Mouse (Mus musculus) forebrain, embryonic 11.5 days (tissue): Measurements from ENCODE around the gene Ccdc27. TPM values are rescaled to one million over a fixed set of nuclear protein-coding genes. Genes with fewer than 3 reads are reported as not detected.

ENCODE experiments used
- ATAC-seq: fragments of 200-750 bp; cut with Nextera tagmentation; replicated peaks from 2 replicates; pipeline ENCODE4 v1.8.0; 2017; ENCODE audit warnings: moderate TSS enrichment; ENCODE audit not compliant: low FRiP score
- DNase-seq: peaks from one replicate; pipeline ENCODE4 v3.0.0-alpha.2; 2017; ENCODE audit warnings: low spot score
- H3K27ac ChIP-seq: fragments of 300-500 bp; sonication (generic); 2 replicates; pipeline ENCODE4 v1.5.1; 2014; ENCODE audit warnings: low read depth, low read length
- H3K27me3 ChIP-seq: fragments of 300-500 bp; sonication (generic); 2 replicates; pipeline ENCODE4 v1.6.1; 2014; ENCODE audit warnings: mild to moderate bottlenecking, low read length, mixed read lengths; ENCODE audit not compliant: control insufficient read depth, insufficient read depth
- H3K36me3 ChIP-seq: fragments of 300-500 bp; sonication (generic); 2 replicates; pipeline ENCODE4 v1.6.1; 2014; ENCODE audit warnings: mild to moderate bottlenecking, low read length, moderate library complexity, mixed read lengths; ENCODE audit not compliant: control insufficient read depth, insufficient read depth
- H3K4me1 ChIP-seq: fragments of 300-500 bp; sonication (generic); replicated peaks from 2 replicates; pipeline ENCODE4 v1.6.1; 2014; ENCODE audit warnings: low read length, mixed read lengths; ENCODE audit not compliant: control insufficient read depth, insufficient read depth
- H3K4me2 ChIP-seq: fragments of 300-500 bp; sonication (generic); 2 replicates; pipeline ENCODE4 v1.6.1; 2014; ENCODE audit warnings: low read depth, mild to moderate bottlenecking, low read length, moderate library complexity, mixed read lengths; ENCODE audit not compliant: severe bottlenecking
- H3K4me3 ChIP-seq: fragments of 300-500 bp; sonication (generic); 2 replicates; pipeline ENCODE4 v1.5.1; 2014; ENCODE audit warnings: low read depth, low read length
- H3K9ac ChIP-seq: fragments of 300-500 bp; sonication (generic); 2 replicates; pipeline ENCODE4 v1.6.1; 2014; ENCODE audit warnings: low read length
- H3K9me3 ChIP-seq: fragments of 300-500 bp; sonication (generic); 2 replicates; pipeline ENCODE4 v1.6.1; 2016; ENCODE audit warnings: low read length, mixed read lengths; ENCODE audit not compliant: control insufficient read depth
- WGBS: fragments of 180-500 bp; shearing (Covaris S2); extraction: QIAGEN DNeasy Blood & Tissue Kit; methylation state at CpG from one replicate; pipeline ENCODE4 v1.1.7; 2014; 5-methylcytosine and 5-hydroxymethylcytosine counted together
- polyA plus RNA-seq: library from polyadenylated mRNA; unstranded; fragments of >200 nt; fragmentation: Nextera tagmentation; extraction: Ambion mirVana; gene quantifications from 2 replicates; pipeline ENCODE4 v1.2.1, GENCODE M21; 2014

Ccdc27 gene
- polyA plus RNA-seq, 1 experiment from 2014 or later: not detected

- WGBS: 83% methylated on average over 4 of the region's 4 CpGs
- Histone ChIP-seq H3K27me3 (no peaks in the 10 kb centered on the region), H3K9me3 (no peaks in the 10 kb centered on the region), H3K27ac (no peak overlapping the region), H3K4me1 (peaks cover 5% of the 10 kb centered on the region; the same call in 1 of the 2 replicates), H3K9ac (no peak overlapping the region), H3K4me3 (no peak overlapping the region), H3K4me2 (no peak overlapping the region), H3K36me3 (no peaks in the 10 kb centered on the region)
- ATAC-seq (no peak), DNase-seq (no peak)
These were observed 34.7 kb downstream of the Ccdc27 start for GRCm38 (mm10) chr4:154007759-154008158.

- ATAC-seq (no peak), DNase-seq (no peak)
- H3K27me3 ChIP-seq: no peaks in the 10 kb centered on the region
- no peaks in the 10 kb centered on the region for H3K9me3 ChIP-seq
- H3K36me3 ChIP-seq: no peaks in the 10 kb centered on the region
- no peaks in the 10 kb centered on the region for H3K4me1 ChIP-seq
- H3K27ac ChIP-seq: no peak overlapping the region
- WGBS: 82% methylated on average over 6 of the region's 6 CpGs
- no peak overlapping the region for H3K4me3 ChIP-seq
- H3K9ac ChIP-seq: no peak overlapping the region
- H3K4me2 ChIP-seq: no peak overlapping the region
These were observed 36.2 kb downstream of the Ccdc27 start for GRCm38 (mm10) chr4:154006264-154006663.

GRCm38 (mm10) chr4:154005488-154005887 lies 37.0 kb downstream of the Ccdc27 start:
- Histone ChIP-seq H3K4me2 (no peak overlapping the region), H3K4me3 (no peak overlapping the region), H3K9ac (no peak overlapping the region), H3K36me3 (no peaks in the 10 kb centered on the region), H3K9me3 (no peaks in the 10 kb centered on the region), H3K27ac (no peak overlapping the region), H3K4me1 (no peaks in the 10 kb centered on the region), H3K27me3 (no peaks in the 10 kb centered on the region)
- ATAC-seq (no peak), DNase-seq (no peak)
- WGBS: 80% methylated on average over 5 of the region's 5 CpGs

- Histone ChIP-seq H3K27me3 (no peaks in the 10 kb centered on the region), H3K4me1 (no peaks in the 10 kb centered on the region), H3K36me3 (peaks cover 7% of the 10 kb centered on the region), H3K9ac (no peak overlapping the region), H3K4me2 (no peak overlapping the region), H3K27ac (no peak overlapping the region), H3K9me3 (no peaks in the 10 kb centered on the region), H3K4me3 (no peak overlapping the region)
- WGBS: 89% methylated on average over 8 of the region's 8 CpGs
- ATAC-seq: no peak
- no peak for DNase-seq
These were observed 49.0 kb downstream of the Ccdc27 start for GRCm38 (mm10) chr4:153993505-153993904.

GRCm38 (mm10) chr4:153992715-153993114 lies 49.8 kb downstream of the Ccdc27 start:
- ATAC-seq (no peak), DNase-seq (no peak)
- H3K36me3 ChIP-seq: peaks cover 10% of the 10 kb centered on the region
- 94% methylated on average over 10 of the region's 10 CpGs for WGBS
- H3K27ac ChIP-seq: no peak overlapping the region
- H3K4me2 ChIP-seq: no peak overlapping the region
- no peak overlapping the region for H3K4me3 ChIP-seq
- H3K4me1 ChIP-seq: no peaks in the 10 kb centered on the region
- no peaks in the 10 kb centered on the region for H3K9me3 ChIP-seq
- H3K9ac ChIP-seq: no peak overlapping the region
- H3K27me3 ChIP-seq: no peaks in the 10 kb centered on the region

GRCm38 (mm10) chr4:153980470-153980869 lies 62.0 kb downstream of the Ccdc27 start:
- Histone ChIP-seq H3K9me3 (no peaks in the 10 kb centered on the region), H3K4me3 (no peak overlapping the region), H3K4me1 (peaks cover 2% of the 10 kb centered on the region; the same call in 1 of the 2 replicates), H3K4me2 (no peak overlapping the region), H3K27ac (no peak overlapping the region), H3K36me3 (peaks cover 11% of the 10 kb centered on the region), H3K9ac (no peak overlapping the region), H3K27me3 (no peaks in the 10 kb centered on the region)
- 95% methylated on average over 11 of the region's 11 CpGs for WGBS
- DNase-seq (no peak), ATAC-seq (no peak)

- H3K36me3 ChIP-seq: peaks cover 2% of the 10 kb centered on the region; the same call in 1 of the 2 replicates
- no peak overlapping the region for H3K4me3 ChIP-seq
- WGBS: 94% methylated on average over 10 of the region's 10 CpGs
- DNase-seq (no peak), ATAC-seq (no peak)
- H3K4me2 ChIP-seq: no peak overlapping the region
- H3K9ac ChIP-seq: no peak overlapping the region
- no peak overlapping the region for H3K27ac ChIP-seq
- H3K9me3 ChIP-seq: no peaks in the 10 kb centered on the region
- H3K4me1 ChIP-seq: peaks cover 2% of the 10 kb centered on the region; the same call in 1 of the 2 replicates
- H3K27me3 ChIP-seq: no peaks in the 10 kb centered on the region
These were observed 63.2 kb downstream of the Ccdc27 start for GRCm38 (mm10) chr4:153979243-153979642.

Other genes with a start within 250 kb of the Ccdc27 start
- gene A430005L14Rik, start 85.4 kb downstream of the Ccdc27 start, polyA plus RNA-seq: 115 and 116 TPM in 2 replicates
- gene Dffb, start 67.6 kb downstream of the Ccdc27 start, polyA plus RNA-seq: 13.0 and 14.1 TPM in 2 replicates
- 22.6 and 24.9 TPM in 2 replicates for gene Cep104, start 67.5 kb downstream of the Ccdc27 start, polyA plus RNA-seq
- gene Lrrc47, start 30.9 kb downstream of the Ccdc27 start, polyA plus RNA-seq: 12.3 and 19.2 TPM in 2 replicates
- gene Smim1, start 16.4 kb downstream of the Ccdc27 start, polyA plus RNA-seq: 10.2 and 10.5 TPM in 2 replicates
- gene Trp73, start 97.5 kb upstream of the Ccdc27 start, polyA plus RNA-seq: 6.6 and 11.6 TPM in 2 replicates
- gene Wrap73, start 99.7 kb upstream of the Ccdc27 start, polyA plus RNA-seq: 44.5 and 52.4 TPM in 2 replicates
- 126 and 135 TPM in 2 replicates for gene Tprgl, start 118.0 kb upstream of the Ccdc27 start, polyA plus RNA-seq
- 23.9 and 25.7 TPM in 2 replicates for gene Megf6, start 128.1 kb upstream of the Ccdc27 start, polyA plus RNA-seq